Mouse (Mus musculus): Measurements from ENCODE around the gene Ppme1. TPM values are rescaled to one million over a fixed set of nuclear protein-coding genes. Genes with fewer than 3 reads are reported as not detected.

The Ppme1 gene
- total and polyA plus RNA-seq, 3 experiments: 40.2 to 50.8 (median 45.6) TPM

- Histone ChIP-seq H3K9me3 (replicated peaks; ENCODE audit: low read length) (no peaks in the 10 kb centered on the region), H3K4me2 (ENCODE audit: insufficient read depth, low read depth, poor library complexity, severe bottlenecking) (no peak overlapping the region), H3K36me3 (replicated peaks in 1 of 2; ENCODE audit: control insufficient read depth in 1 of 2, insufficient read depth in 1 of 2, low read length in 1 of 2) (peaks cover 55 to 78% of the 10 kb centered on the region in 2 experiments), H3K79me2 (replicated peaks; ENCODE audit: control insufficient read depth, extremely low read depth, insufficient read depth, poor library complexity, severe bottlenecking) (no peaks in the 10 kb centered on the region), H3K4me1 (ENCODE audit: control insufficient read depth in 1 of 2, insufficient read depth in 2 of 2) (no peaks in the 10 kb centered on the region), H3K9ac (ENCODE audit: insufficient read depth, low read depth) (no peak overlapping the region), H3K27ac (ENCODE audit: insufficient read depth, low read depth) (no peak overlapping the region), H3K4me3 (replicated peaks in 1 of 3; ENCODE audit: low read depth in 2 of 3, low read length in 2 of 3, poor library complexity in 1 of 3) (no peak overlapping the region), H3K27me3 (replicated peaks) (no peaks in the 10 kb centered on the region)
- DNase-seq (ENCODE audit: extremely low read depth): no peak
- dilution Hi-C loops (cut with MboI; ENCODE audit: extremely low pct_ligation_motif_present, extremely low pct_unique_long_range_greater_than_20kb, low sequenced_read_pairs) (no loop called here), in situ Hi-C loops (cut with MboI; ENCODE audit: low pct_ligation_motif_present, low pct_unique_long_range_greater_than_20kb, low sequenced_read_pairs) (no loop called here)
- TF ChIP-seq KAT2A (IDR thresholded peaks at IDR 0.05; ENCODE audit: insufficient replicate concordance, low read length) (no peak), MAX (IDR thresholded peaks at IDR 0.05; ENCODE audit: low read length) (no peak), USF1 (IDR thresholded peaks at IDR 0.05; ENCODE audit: low read depth, low read length) (no peak), IRF4 (IDR thresholded peaks at IDR 0.05; ENCODE audit: low read depth, low read length) (no peak), RCOR1 (conservative IDR thresholded peaks at IDR 0.05; ENCODE audit: low read depth, low read length) (no peak), CHD1 (IDR thresholded peaks at IDR 0.05; ENCODE audit: low read depth, low read length) (no peak), CHD2 (IDR thresholded peaks at IDR 0.05; ENCODE audit: low read length) (no peak), E2F4 (IDR thresholded peaks at IDR 0.05; ENCODE audit: insufficient replicate concordance, low read depth, low read length) (no peak), TCF12 (IDR thresholded peaks at IDR 0.05; ENCODE audit: low read depth, low read length) (no peak), NELFE (IDR thresholded peaks at IDR 0.05; ENCODE audit: low read depth, low read length) (no peak), ETS1 (conservative IDR thresholded peaks at IDR 0.05; ENCODE audit: low read depth, low read length) (no peak), EP300 (IDR thresholded peaks at IDR 0.05; ENCODE audit: low read length) (no peak), NRF1 (IDR thresholded peaks at IDR 0.05; ENCODE audit: low read depth, low read length) (no peak), ZNF384 (IDR thresholded peaks at IDR 0.05; ENCODE audit: low read depth, low read length) (no peak), ZC3H11A (IDR thresholded peaks at IDR 0.05; ENCODE audit: low read depth, low read length) (no peak), MAFK (IDR thresholded peaks at IDR 0.05; ENCODE audit: insufficient replicate concordance, low read length) (no peak), JUN (IDR thresholded peaks at IDR 0.05; ENCODE audit: insufficient read depth, low read depth, low read length) (no peak), UBTF (IDR thresholded peaks at IDR 0.05; ENCODE audit: low read depth, low read length) (no peak), GABPA (IDR thresholded peaks at IDR 0.05; ENCODE audit: insufficient replicate concordance, low read depth, low read length) (no peak)
These were observed 30.6 kb upstream of the Ppme1 start for GRCm38 (mm10) chr7:100402715-100403114.

- Histone ChIP-seq H3K4me2 (ENCODE audit: insufficient read depth, low read depth, poor library complexity, severe bottlenecking) (no peak overlapping the region), H3K27ac (ENCODE audit: insufficient read depth, low read depth) (no peak overlapping the region), H3K9ac (ENCODE audit: insufficient read depth, low read depth) (no peak overlapping the region), H3K36me3 (replicated peaks in 1 of 2; ENCODE audit: control insufficient read depth in 1 of 2, insufficient read depth in 1 of 2, low read length in 1 of 2) (peaks cover 55 to 77% of the 10 kb centered on the region in 2 experiments), H3K4me1 (ENCODE audit: control insufficient read depth in 1 of 2, insufficient read depth in 2 of 2) (no peaks in the 10 kb centered on the region), H3K9me3 (replicated peaks; ENCODE audit: low read length) (no peaks in the 10 kb centered on the region), H3K79me2 (replicated peaks; ENCODE audit: control insufficient read depth, extremely low read depth, insufficient read depth, poor library complexity, severe bottlenecking) (no peaks in the 10 kb centered on the region), H3K4me3 (replicated peaks in 1 of 3; ENCODE audit: low read depth in 2 of 3, low read length in 2 of 3, poor library complexity in 1 of 3) (no peak overlapping the region), H3K27me3 (replicated peaks) (no peaks in the 10 kb centered on the region)
- dilution Hi-C loops (cut with MboI; ENCODE audit: extremely low pct_ligation_motif_present, extremely low pct_unique_long_range_greater_than_20kb, low sequenced_read_pairs): no loop called here
- TF ChIP-seq MYC (IDR thresholded peaks at IDR 0.05; ENCODE audit: low read depth, low read length) (no peak), CHD2 (IDR thresholded peaks at IDR 0.05; ENCODE audit: low read length) (no peak), PAX5 (IDR thresholded peaks at IDR 0.05; ENCODE audit: low read length) (no peak), KAT2A (IDR thresholded peaks at IDR 0.05; ENCODE audit: insufficient replicate concordance, low read length) (no peak), TBP (conservative IDR thresholded peaks at IDR 0.05; ENCODE audit: low read depth, low read length) (no peak), GABPA (IDR thresholded peaks at IDR 0.05; ENCODE audit: insufficient replicate concordance, low read depth, low read length) (no peak), BHLHE40 (IDR thresholded peaks at IDR 0.05; ENCODE audit: low read depth, low read length) (no peak), ZNF384 (IDR thresholded peaks at IDR 0.05; ENCODE audit: low read depth, low read length) (no peak), IRF4 (IDR thresholded peaks at IDR 0.05; ENCODE audit: low read depth, low read length) (no peak), CHD1 (IDR thresholded peaks at IDR 0.05; ENCODE audit: low read depth, low read length) (no peak), TCF12 (IDR thresholded peaks at IDR 0.05; ENCODE audit: low read depth, low read length) (no peak)
- DNase-seq (ENCODE audit: extremely low read depth): no peak
- in situ Hi-C loops (cut with MboI; ENCODE audit: low pct_ligation_motif_present, low pct_unique_long_range_greater_than_20kb, low sequenced_read_pairs): no loop called here
These were observed 28.9 kb upstream of the Ppme1 start for GRCm38 (mm10) chr7:100400899-100401539.

All from CH12.LX (cell line).